Mouse (Mus musculus): ENCODE results near the gene Top1. TPM values are rescaled to one million over a fixed set of nuclear protein-coding genes. Genes with fewer than 3 reads are reported as not detected.
A peak's percentile ranks its signal among the peaks of the same experiment; 100 is the strongest.

Top1 gene
- polyA plus RNA-seq, 1 experiment from 2014 or later: 48.1 TPM

GRCm38 (mm10) chr2:160732420-160732995 is 86.8 kb downstream of the Top1 start:
- Histone ChIP-seq H3K9me3 (replicated peaks) (no peaks in the 10 kb centered on the region), H3K4me2 (peak overlapping the region; percentile 96), H3K36me3 (peaks cover 9% of the 10 kb centered on the region; the same call in 1 of the 2 replicates), H3K27me3 (0 out of 2 replicates have a peak, but pooled peaks cover 3% of the 10 kb centered on the region), H3K4me3 (peak overlapping the region; percentile 92), H3K4me1 (replicated peaks) (peaks cover 64% of the 10 kb centered on the region), H3K9ac (peak overlapping the region; percentile 96), H3K27ac (peak overlapping the region; percentile 94; the same call in 1 of the 2 replicates)
- ATAC-seq (replicated peaks; ENCODE audit: insufficient number of reproducible peaks, insufficient read depth, low FRiP score, low read depth): no peak
- 31% methylated on average over 9 of the region's 9 CpGs for WGBS

- 22% methylated on average over 7 of the region's 7 CpGs for WGBS
These were observed 87.4 kb downstream of the Top1 start for GRCm38 (mm10) chr2:160733131-160733531.

GRCm38 (mm10) chr2:160734331-160734730 is 88.6 kb downstream of the Top1 start:
- Histone ChIP-seq H3K9ac (no peak overlapping the region), H3K9me3 (replicated peaks) (no peaks in the 10 kb centered on the region), H3K4me1 (replicated peaks) (peaks cover 82% of the 10 kb centered on the region), H3K4me2 (peak overlapping the region; percentile 96), H3K27ac (no peak overlapping the region), H3K4me3 (no peak overlapping the region), H3K36me3 (peaks cover 9% of the 10 kb centered on the region; the same call in 1 of the 2 replicates), H3K27me3 (0 out of 2 replicates have a peak, but pooled peaks cover 3% of the 10 kb centered on the region)
- 76% methylated on average over 3 of the region's 3 CpGs for WGBS
- no peak for ATAC-seq (replicated peaks; ENCODE audit: insufficient number of reproducible peaks, insufficient read depth, low FRiP score, low read depth)

More at GRCm38 (mm10) chr2:160733131-160733531, 87.4 kb downstream of the Top1 start:
- peak overlapping the region; percentile 96 for H3K9ac ChIP-seq
- peak overlapping the region; percentile 96 for H3K4me2 ChIP-seq
- no peaks in the 10 kb centered on the region for H3K9me3 ChIP-seq (replicated peaks)
- peaks cover 9% of the 10 kb centered on the region; the same call in 1 of the 2 replicates for H3K36me3 ChIP-seq
- peak overlapping the region; percentile 92 for H3K4me3 ChIP-seq
- H3K27ac ChIP-seq: no peak overlapping the region
- H3K4me1 ChIP-seq (replicated peaks): peaks cover 70% of the 10 kb centered on the region
- 0 out of 2 replicates have a peak, but pooled peaks cover 3% of the 10 kb centered on the region for H3K27me3 ChIP-seq
- ATAC-seq (replicated peaks; ENCODE audit: insufficient number of reproducible peaks, insufficient read depth, low FRiP score, low read depth): no peak

GRCm38 (mm10) chr2:160735706-160736310 is 90.1 kb downstream of the Top1 start:
- WGBS: 65% methylated on average over 5 of the region's 5 CpGs
- Histone ChIP-seq H3K4me3 (no peak overlapping the region), H3K4me1 (replicated peaks) (peaks cover 84% of the 10 kb centered on the region), H3K9me3 (replicated peaks) (no peaks in the 10 kb centered on the region), H3K27me3 (no peaks in the 10 kb centered on the region), H3K4me2 (peak overlapping the region; percentile 2; the same call in 1 of the 2 replicates), H3K36me3 (peaks cover 9% of the 10 kb centered on the region; the same call in 1 of the 2 replicates), H3K9ac (no peak overlapping the region), H3K27ac (peak overlapping the region; percentile 36; the same call in 1 of the 2 replicates)
- ATAC-seq (replicated peaks; ENCODE audit: insufficient number of reproducible peaks, insufficient read depth, low FRiP score, low read depth): no peak

GRCm38 (mm10) chr2:160736466-160736865 is 90.8 kb downstream of the Top1 start:
- H3K4me1 ChIP-seq (replicated peaks): peaks cover 89% of the 10 kb centered on the region

GRCm38 (mm10) chr2:160738354-160738753 is 92.7 kb downstream of the Top1 start:
- Histone ChIP-seq H3K9me3 (replicated peaks) (no peaks in the 10 kb centered on the region), H3K4me3 (no peak overlapping the region), H3K27me3 (no peaks in the 10 kb centered on the region), H3K36me3 (peaks cover 9% of the 10 kb centered on the region; the same call in 1 of the 2 replicates), H3K9ac (no peak overlapping the region), H3K4me2 (no peak overlapping the region), H3K27ac (peak overlapping the region; percentile 74), H3K4me1 (replicated peaks) (peaks cover 93% of the 10 kb centered on the region)
- ATAC-seq (replicated peaks; ENCODE audit: insufficient number of reproducible peaks, insufficient read depth, low FRiP score, low read depth): no peak
- WGBS: 50% methylated on average over 5 of the region's 5 CpGs

More at GRCm38 (mm10) chr2:160736466-160736865, 90.8 kb downstream of the Top1 start:
- H3K4me2 ChIP-seq: no peak overlapping the region
- H3K27ac ChIP-seq: 0 out of 2 replicates have a peak overlapping the region, but pooled peaks have one; percentile 36
- no peak overlapping the region for H3K9ac ChIP-seq
- H3K27me3 ChIP-seq: no peaks in the 10 kb centered on the region
- 82% methylated on average over 3 of the region's 3 CpGs for whole genome bisulfite sequencing
- H3K4me3 ChIP-seq: no peak overlapping the region
- ATAC-seq (replicated peaks; ENCODE audit: insufficient number of reproducible peaks, insufficient read depth, low FRiP score, low read depth): no peak
- H3K9me3 ChIP-seq (replicated peaks): no peaks in the 10 kb centered on the region
- peaks cover 9% of the 10 kb centered on the region; the same call in 1 of the 2 replicates for H3K36me3 ChIP-seq

GRCm38 (mm10) chr2:160739647-160740356 is 94.1 kb downstream of the Top1 start:
- 0 out of 2 replicates have a peak, but pooled peaks have one; percentile 14 for ATAC-seq (replicated peaks; ENCODE audit: insufficient number of reproducible peaks, insufficient read depth, low FRiP score, low read depth)
- H3K27ac ChIP-seq: peak overlapping the region; percentile 74
- H3K4me1 ChIP-seq (replicated peaks): peaks cover 92% of the 10 kb centered on the region
- no peaks in the 10 kb centered on the region for H3K27me3 ChIP-seq
- H3K9me3 ChIP-seq (replicated peaks): no peaks in the 10 kb centered on the region
- H3K9ac ChIP-seq: no peak overlapping the region
- H3K4me3 ChIP-seq: no peak overlapping the region
- 43% methylated on average over 2 of the region's 2 CpGs for WGBS
- H3K4me2 ChIP-seq: no peak overlapping the region
- H3K36me3 ChIP-seq: peaks cover 9% of the 10 kb centered on the region; the same call in 1 of the 2 replicates

GRCm38 (mm10) chr2:160740521-160741156 is 95.0 kb downstream of the Top1 start:
- no peak for ATAC-seq (replicated peaks; ENCODE audit: insufficient number of reproducible peaks, insufficient read depth, low FRiP score, low read depth)
- Histone ChIP-seq H3K4me2 (no peak overlapping the region), H3K9ac (no peak overlapping the region), H3K27ac (peak overlapping the region; percentile 74), H3K27me3 (no peaks in the 10 kb centered on the region), H3K4me3 (no peak overlapping the region), H3K36me3 (0 out of 2 replicates have a peak, but pooled peaks cover 9% of the 10 kb centered on the region), H3K9me3 (replicated peaks) (no peaks in the 10 kb centered on the region), H3K4me1 (replicated peaks) (peaks cover 92% of the 10 kb centered on the region)
- 64% methylated on average over 11 of the region's 11 CpGs for WGBS

GRCm38 (mm10) chr2:160741580-160741979 is 95.9 kb downstream of the Top1 start:
- whole genome bisulfite sequencing: 58% methylated on average over 3 of the region's 3 CpGs
- H3K4me1 ChIP-seq (replicated peaks): peaks cover 92% of the 10 kb centered on the region
- no peak for ATAC-seq (replicated peaks; ENCODE audit: insufficient number of reproducible peaks, insufficient read depth, low FRiP score, low read depth)
- H3K9ac ChIP-seq: no peak overlapping the region
- no peak overlapping the region for H3K4me2 ChIP-seq
- no peak overlapping the region for H3K4me3 ChIP-seq
- peak overlapping the region; percentile 74 for H3K27ac ChIP-seq
- no peaks in the 10 kb centered on the region for H3K27me3 ChIP-seq
- H3K9me3 ChIP-seq (replicated peaks): no peaks in the 10 kb centered on the region
- 0 out of 2 replicates have a peak, but pooled peaks cover 3% of the 10 kb centered on the region for H3K36me3 ChIP-seq

- Histone ChIP-seq H3K9ac (no peak overlapping the region), H3K27me3 (no peaks in the 10 kb centered on the region), H3K4me2 (no peak overlapping the region), H3K27ac (peak overlapping the region; percentile 74), H3K36me3 (0 out of 2 replicates have a peak, but pooled peaks cover under 1% of the 10 kb centered on the region), H3K4me1 (replicated peaks) (peaks cover 94% of the 10 kb centered on the region), H3K4me3 (no peak overlapping the region), H3K9me3 (replicated peaks) (no peaks in the 10 kb centered on the region)
- WGBS: 48% methylated on average over 1 of the region's 1 CpGs
- 0 out of 2 replicates have a peak, but pooled peaks have one; percentile 21 for ATAC-seq (replicated peaks; ENCODE audit: insufficient number of reproducible peaks, insufficient read depth, low FRiP score, low read depth)
These were observed 96.5 kb downstream of the Top1 start for GRCm38 (mm10) chr2:160742161-160742609.

Measured in heart, embryonic 15.5 days (tissue).